Mouse (Mus musculus) CH12.LX (cell line): ENCODE measurements around the gene Cdh8. TPM values are rescaled to one million over a fixed set of nuclear protein-coding genes. Genes with fewer than 3 reads are reported as not detected.

Experiments used
- DNase-seq: peaks from one replicate; pipeline ENCODE4 v3.0.0-alpha.2; 2013; ENCODE audit errors: extremely low read depth
- H3K27ac ChIP-seq: 2 replicates; pipeline ENCODE4 v1.5.1; 2012; ENCODE audit warnings: low read depth, mild to moderate bottlenecking, control low read depth, moderate library complexity; ENCODE audit not compliant: insufficient read depth
- H3K27me3 ChIP-seq: replicated peaks from 2 replicates; pipeline ENCODE3; 2012; ENCODE audit warnings: inconsistent platforms
- H3K36me3 ChIP-seq, 2 experiments: replicated peaks in 1 of 2; 2 replicates each; pipeline versions ENCODE3 to v1.6.1; 2012; ENCODE audit warnings: inconsistent platforms in 1 of 2, low read length in 1 of 2, mild to moderate bottlenecking in 1 of 2, mixed read lengths in 1 of 2, moderate library complexity in 1 of 2; ENCODE audit not compliant: control insufficient read depth in 1 of 2, insufficient read depth in 1 of 2
- H3K4me1 ChIP-seq, 2 experiments: 2 replicates each; pipeline ENCODE4 v1.6.1; 2012; ENCODE audit warnings: inconsistent platforms in 1 of 2, moderate library complexity in 1 of 2; ENCODE audit not compliant: insufficient read depth in 2 of 2, control insufficient read depth in 1 of 2
- H3K4me2 ChIP-seq: 2 replicates; pipeline ENCODE4 v1.6.1; 2012; ENCODE audit warnings: low read depth, mild to moderate bottlenecking, control low read depth; ENCODE audit not compliant: poor library complexity, insufficient read depth, severe bottlenecking
- H3K4me3 ChIP-seq, 3 experiments: fragments of 150-350 bp in 1 of 3; sonication (generic) in 1 of 3; replicated peaks in 1 of 3; 2 replicates each; pipeline versions ENCODE3 to v1.5.1; 2011 to 2012; ENCODE audit warnings: low read depth in 2 of 3, low read length in 2 of 3, mild to moderate bottlenecking in 2 of 3, moderate library complexity in 2 of 3, control low read depth in 1 of 3, improper control_type of control experiment in 1 of 3, inconsistent platforms in 1 of 3, mixed read lengths in 1 of 3; ENCODE audit not compliant: poor library complexity in 1 of 3
- H3K79me2 ChIP-seq: replicated peaks from 2 replicates; pipeline ENCODE4 v1.6.1; 2012; ENCODE audit warnings: mild to moderate bottlenecking, moderate library complexity; ENCODE audit not compliant: control insufficient read depth, poor library complexity, insufficient read depth, severe bottlenecking; ENCODE audit errors: extremely low read depth
- H3K9ac ChIP-seq: 2 replicates; pipeline ENCODE4 v1.6.1; 2012; ENCODE audit warnings: low read depth, mild to moderate bottlenecking, control low read depth, moderate library complexity; ENCODE audit not compliant: insufficient read depth
- H3K9me3 ChIP-seq: replicated peaks from 2 replicates; pipeline ENCODE3; 2012; ENCODE audit warnings: low read length, inconsistent platforms, mixed read lengths
- BHLHE40 ChIP-seq: IDR thresholded peaks from 2 replicates; pipeline ENCODE4 v1.6.1; 2011; ENCODE audit warnings: mild to moderate bottlenecking, low read depth, low read length, improper control_type of control experiment
- E2F4 ChIP-seq: IDR thresholded peaks from 2 replicates; pipeline ENCODE4 v1.6.1; 2011; ENCODE audit warnings: low read depth, low read length, improper control_type of control experiment; ENCODE audit not compliant: insufficient replicate concordance
- ELF1 ChIP-seq: IDR thresholded peaks from 2 replicates; pipeline ENCODE4 v1.6.1; 2014; ENCODE audit warnings: low read depth, mild to moderate bottlenecking, inconsistent platforms, low read length, improper control_type of control experiment
- ETS1 ChIP-seq: conservative IDR thresholded peaks from 2 replicates; pipeline ENCODE4 v1.6.1; 2012; ENCODE audit warnings: low read depth, mild to moderate bottlenecking, inconsistent platforms, low read length, improper control_type of control experiment, moderate library complexity
- HCFC1 ChIP-seq: IDR thresholded peaks from 2 replicates; pipeline ENCODE4 v1.6.1; 2012; ENCODE audit warnings: low read depth, mild to moderate bottlenecking, inconsistent platforms, low read length, improper control_type of control experiment
- IRF4 ChIP-seq: IDR thresholded peaks from 2 replicates; pipeline ENCODE4 v1.6.1; 2014; ENCODE audit warnings: low read depth, mild to moderate bottlenecking, inconsistent platforms, low read length, improper control_type of control experiment
- KAT2A ChIP-seq: IDR thresholded peaks from 2 replicates; pipeline ENCODE4 v1.6.1; 2012; ENCODE audit warnings: low read length, improper control_type of control experiment, inconsistent platforms; ENCODE audit not compliant: insufficient replicate concordance
- MAX ChIP-seq: IDR thresholded peaks from 2 replicates; pipeline ENCODE4 v1.6.1; 2011; ENCODE audit warnings: low read length, improper control_type of control experiment
- MAZ ChIP-seq: IDR thresholded peaks from 2 replicates; pipeline ENCODE4 v1.6.1; 2012; ENCODE audit warnings: low read depth, mild to moderate bottlenecking, inconsistent platforms, low read length, improper control_type of control experiment, moderate library complexity
- MEF2A ChIP-seq: IDR thresholded peaks from 2 replicates; pipeline ENCODE4 v1.6.1; 2014; ENCODE audit warnings: low read depth, mild to moderate bottlenecking, inconsistent platforms, low read length, improper control_type of control experiment, borderline replicate concordance
- MYC ChIP-seq: IDR thresholded peaks from 2 replicates; pipeline ENCODE4 v1.6.1; 2011; ENCODE audit warnings: low read depth, mild to moderate bottlenecking, improper control_type of control experiment, low read length
- PAX5 ChIP-seq: IDR thresholded peaks from 2 replicates; pipeline ENCODE4 v1.6.1; 2012; ENCODE audit warnings: low read length, inconsistent platforms, mixed read lengths
- POLR2AphosphoS2 ChIP-seq: IDR thresholded peaks from 2 replicates; pipeline ENCODE4 v1.6.1; 2011; ENCODE audit warnings: low read depth, low read length, improper control_type of control experiment
- SMC3 ChIP-seq: IDR thresholded peaks from 2 replicates; pipeline ENCODE4 v1.6.1; 2011; ENCODE audit warnings: low read depth, low read length, improper control_type of control experiment
- TCF12 ChIP-seq: IDR thresholded peaks from 2 replicates; pipeline ENCODE4 v1.6.1; 2014; ENCODE audit warnings: low read depth, mild to moderate bottlenecking, inconsistent platforms, low read length, improper control_type of control experiment
- UBTF ChIP-seq: IDR thresholded peaks from 2 replicates; pipeline ENCODE4 v1.6.1; 2012; ENCODE audit warnings: low read depth, mild to moderate bottlenecking, inconsistent platforms, low read length, improper control_type of control experiment, moderate library complexity
- ZKSCAN1 ChIP-seq: IDR thresholded peaks from 2 replicates; pipeline ENCODE4 v1.6.1; 2012; ENCODE audit warnings: low read depth, inconsistent platforms, low read length, improper control_type of control experiment, borderline replicate concordance
- dilution Hi-C: fragments of 300-500 bp; cut with MboI; formaldehyde crosslinking; loops from 2 replicates; pipeline ENCODE4 v1.14.3; 2020; ENCODE audit warnings: low sequenced_read_pairs; ENCODE audit not compliant: extremely low pct_unique_long_range_greater_than_20kb, extremely low pct_ligation_motif_present
- in situ Hi-C: fragments of 300-500 bp; cut with MboI; formaldehyde crosslinking; loops from 3 replicates; pipeline ENCODE4 v1.14.3; 2019; ENCODE audit warnings: low sequenced_read_pairs, low pct_ligation_motif_present, low pct_unique_long_range_greater_than_20kb, mixed read lengths
- polyA plus RNA-seq: library from polyadenylated mRNA; unstranded; fragments of >175 nt; gene quantifications from 2 replicates; pipeline ENCODE4 v1.2.1, GENCODE M21; 2012; ENCODE audit warnings: low read depth; ENCODE audit not compliant: insufficient read length
- total RNA-seq, 2 experiments: library from RNA; depleted of rRNA; stranded (reverse); fragments of 300-350 nt in 1 of 2; fragments of >200 nt in 1 of 2; gene quantifications; 2 replicates each; pipeline ENCODE4 v1.2.3; 2012 to 2014

The Cdh8 gene
- total and polyA plus RNA-seq, 3 experiments: not detected

DNA sequence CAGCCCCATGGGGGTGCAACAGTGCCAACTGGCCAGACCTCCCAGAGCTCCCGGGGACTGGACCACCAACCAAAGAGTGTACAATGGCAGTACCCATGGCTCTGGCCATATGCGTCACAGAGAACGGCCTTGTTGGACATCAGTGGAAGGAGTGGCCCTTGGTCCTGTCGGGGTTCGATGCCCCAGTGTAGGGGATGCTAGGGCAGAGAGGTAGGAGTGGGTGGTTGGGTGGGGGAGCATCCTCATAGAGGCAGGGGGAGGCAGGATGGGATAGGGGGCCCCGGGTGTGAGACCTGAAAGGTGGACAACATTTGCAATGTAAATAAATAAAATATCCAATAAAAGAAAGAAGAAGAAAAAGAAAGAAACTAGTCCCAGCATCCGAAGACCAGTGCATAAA, 47.8 kb downstream of the Cdh8 start:
- no peak for DNase-seq
- H3K4me2 ChIP-seq: no peak overlapping the region
- H3K27me3 ChIP-seq: no peaks in the 10 kb centered on the region
- in situ Hi-C loops: no loop called here
- H3K9ac ChIP-seq: no peak overlapping the region
- TF ChIP-seq IRF4 (no peak), TCF12 (no peak), UBTF (no peak), MAX (no peak), MAZ (no peak), PAX5 (no peak), MYC (no peak), MEF2A (no peak)
- TF ChIP-seq, all 38 proteins: peak for 0
- dilution Hi-C loops: no loop called here
- peaks cover 30% of the 10 kb centered on the region for H3K9me3 ChIP-seq
- H3K27ac ChIP-seq: no peak overlapping the region
- no peaks in the 10 kb centered on the region for H3K79me2 ChIP-seq
- H3K36me3 ChIP-seq: no peaks in the 10 kb centered on the region
- no peaks in the 10 kb centered on the region for H3K4me1 ChIP-seq
- H3K4me3 ChIP-seq: no peak overlapping the region

DNA sequence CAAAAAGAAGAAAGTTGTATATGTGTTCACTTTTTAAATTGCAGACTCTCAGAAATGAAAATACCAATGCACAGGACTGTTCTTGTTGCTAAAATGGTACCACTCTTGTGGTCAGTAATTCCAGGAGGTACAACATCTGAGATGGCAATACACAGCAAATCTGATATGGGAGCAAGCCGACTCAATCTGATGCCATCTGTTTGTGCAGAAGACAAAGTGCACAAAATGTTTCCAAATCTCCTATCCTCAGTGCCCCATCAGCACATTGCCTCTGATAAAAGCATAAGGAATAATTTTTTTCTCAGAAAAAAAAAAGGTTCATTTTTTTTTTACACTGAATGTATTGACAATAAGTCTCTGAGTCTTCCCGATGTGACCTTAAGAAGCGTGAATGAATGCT, 62.3 kb downstream of the Cdh8 start:
- H3K79me2 ChIP-seq: no peaks in the 10 kb centered on the region
- TF ChIP-seq BHLHE40: no peak
- TF ChIP-seq KAT2A: no peak
- no peak for TF ChIP-seq MAZ
- no peak for TF ChIP-seq POLR2AphosphoS2
- no peak for TF ChIP-seq TCF12
- no peak for TF ChIP-seq ZKSCAN1
- no peak for TF ChIP-seq MEF2A
- TF ChIP-seq HCFC1: no peak
- TF ChIP-seq ETS1: no peak
- no peak for TF ChIP-seq E2F4
- no peak for TF ChIP-seq ELF1
- no peak for TF ChIP-seq SMC3
- H3K9me3 ChIP-seq: peaks cover 22% of the 10 kb centered on the region
- no peak overlapping the region for H3K4me3 ChIP-seq
- dilution Hi-C loops: no loop called here
- no peaks in the 10 kb centered on the region for H3K36me3 ChIP-seq
- no peak overlapping the region for H3K4me2 ChIP-seq
- in situ Hi-C loops: no loop called here
- DNase-seq: no peak
- no peaks in the 10 kb centered on the region for H3K4me1 ChIP-seq
- H3K27me3 ChIP-seq: no peaks in the 10 kb centered on the region
- H3K27ac ChIP-seq: no peak overlapping the region
- no peak overlapping the region for H3K9ac ChIP-seq
